Mouse (Mus musculus) NIH3T3 (cell line): ENCODE results near the gene Creb5.

Source experiments
- DNase-seq: peaks from one replicate; pipeline ENCODE4 v3.0.0-alpha.2; 2012; ENCODE audit warnings: low read depth

The Creb5 gene

DNA sequence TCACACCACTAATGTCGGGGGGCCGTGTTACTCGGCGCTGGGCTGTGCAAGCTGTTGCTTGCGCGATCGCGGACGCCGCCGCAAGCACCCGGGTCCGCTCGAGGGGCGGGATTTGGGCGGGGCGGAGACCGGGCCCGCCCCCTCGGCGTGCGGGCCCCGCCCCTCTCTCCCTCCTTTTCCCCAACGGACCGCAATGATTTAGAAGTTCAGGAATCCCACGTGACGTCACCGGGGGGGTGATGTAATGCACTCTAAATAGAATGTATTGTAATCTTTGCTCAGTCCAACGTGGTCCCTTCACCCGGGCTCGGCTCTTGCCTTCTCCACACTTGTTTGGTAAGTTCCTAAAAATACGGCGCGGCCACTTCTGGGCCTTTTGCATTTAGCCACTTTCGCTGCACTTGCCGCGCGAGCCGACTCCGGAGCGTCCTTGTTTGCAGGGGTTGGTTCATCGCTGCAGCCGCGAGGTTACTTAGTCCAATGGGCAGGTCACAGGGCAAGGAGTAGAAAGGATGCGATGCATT lies at the start of gene Creb5:
Creb5 (plus strand) TSS at position 233 of the 524 bp plus-strand sequence.
- DNase-seq, result no peak

DNA sequence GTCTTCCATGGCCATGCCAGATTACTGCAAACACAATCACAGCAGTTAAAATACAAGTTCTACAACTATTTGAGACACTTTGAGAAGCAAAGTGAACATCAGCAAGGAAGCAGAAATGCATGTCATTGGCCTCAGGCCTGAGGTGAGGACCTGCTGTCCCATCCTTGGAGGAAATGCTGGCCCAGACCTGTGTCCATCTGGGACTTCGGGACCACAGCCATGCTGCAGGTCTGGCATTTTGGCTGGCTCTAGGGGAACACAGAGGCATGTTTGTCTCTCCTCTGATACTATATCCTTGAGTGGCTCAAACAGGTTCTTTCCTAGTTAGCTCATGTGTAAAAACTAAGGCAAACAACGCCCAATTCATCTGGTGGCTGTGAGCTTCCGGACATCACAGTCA lies 27.2 kb upstream of the Creb5 start:
- no peak for DNase-seq

DNA sequence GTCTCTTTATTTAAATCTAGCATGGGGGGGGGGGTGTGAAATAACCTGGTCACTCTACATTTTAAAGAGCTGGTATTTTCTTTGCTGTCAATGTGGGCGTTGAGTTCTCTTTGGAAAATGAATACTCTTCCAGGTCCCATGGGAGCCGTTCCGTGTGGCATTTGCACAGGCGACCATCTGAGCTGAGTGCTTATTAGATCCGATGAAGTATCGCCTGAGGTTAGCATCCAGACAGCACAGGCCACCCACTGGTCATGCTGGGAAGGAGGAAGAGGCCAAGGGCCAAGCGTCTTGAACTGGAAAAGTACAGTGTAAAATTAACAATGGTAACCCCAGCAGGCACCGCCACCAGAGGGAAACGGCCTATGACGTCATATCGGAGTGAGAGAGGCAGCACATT lies 24.7 kb upstream of the Creb5 start:
- no peak for DNase-seq

DNA sequence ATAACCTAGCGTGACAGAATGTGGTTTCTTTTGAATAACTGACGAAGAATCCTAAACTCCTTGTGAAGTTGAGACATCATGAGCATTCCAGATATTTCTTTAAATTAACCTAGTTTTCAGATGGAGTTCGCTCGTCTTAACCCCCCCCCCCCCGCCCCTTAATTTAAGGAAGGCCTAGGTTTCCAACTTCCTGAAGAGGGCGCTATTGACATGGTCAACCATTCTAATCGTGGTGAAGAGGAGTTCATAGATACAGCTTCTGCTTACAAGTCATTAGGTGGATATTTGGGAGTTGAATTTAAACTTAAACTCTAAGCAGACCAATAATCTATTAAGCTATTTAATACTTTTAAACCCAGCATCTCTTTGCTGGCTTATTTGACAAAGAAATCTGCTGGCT lies 20.0 kb upstream of the Creb5 start:
- no peak for DNase-seq

DNA sequence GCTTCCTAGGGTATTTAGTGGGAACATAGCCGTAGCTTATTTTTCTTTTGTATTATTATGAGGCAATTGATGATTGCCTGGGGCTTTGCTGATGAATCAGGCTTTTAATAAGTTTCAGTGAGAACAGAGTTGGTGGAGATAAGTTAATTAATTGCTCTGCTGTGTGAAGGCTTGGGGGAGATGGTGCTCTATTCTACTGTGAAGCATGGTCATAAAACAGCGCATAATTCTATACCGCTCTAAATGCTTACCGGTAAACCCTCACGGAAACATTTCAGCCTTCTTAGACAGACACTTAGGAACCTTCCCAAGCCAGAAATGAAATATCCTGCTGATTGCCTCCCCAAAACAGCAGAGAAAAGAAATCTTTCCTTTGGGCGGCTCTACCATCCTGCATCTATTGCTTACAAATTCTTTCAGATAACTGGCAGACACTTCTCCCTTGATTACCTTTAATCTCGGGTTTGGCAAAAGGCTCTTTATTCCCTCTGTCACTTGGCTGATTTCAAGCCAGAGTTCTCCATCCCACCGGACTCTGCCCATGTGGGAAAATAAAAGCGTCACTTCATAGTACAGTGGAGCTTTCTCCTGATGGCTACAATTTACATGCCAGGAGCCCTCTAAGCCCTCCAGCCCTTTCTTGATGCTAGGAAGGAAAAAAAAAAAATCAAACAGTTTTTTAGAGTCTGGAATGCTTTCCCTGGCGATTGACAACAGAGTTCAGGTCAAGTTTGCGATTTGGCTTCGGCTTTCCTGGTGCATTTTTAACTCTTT lies 19.2 kb upstream of the Creb5 start:
- DNase-seq, result no peak

DNA sequence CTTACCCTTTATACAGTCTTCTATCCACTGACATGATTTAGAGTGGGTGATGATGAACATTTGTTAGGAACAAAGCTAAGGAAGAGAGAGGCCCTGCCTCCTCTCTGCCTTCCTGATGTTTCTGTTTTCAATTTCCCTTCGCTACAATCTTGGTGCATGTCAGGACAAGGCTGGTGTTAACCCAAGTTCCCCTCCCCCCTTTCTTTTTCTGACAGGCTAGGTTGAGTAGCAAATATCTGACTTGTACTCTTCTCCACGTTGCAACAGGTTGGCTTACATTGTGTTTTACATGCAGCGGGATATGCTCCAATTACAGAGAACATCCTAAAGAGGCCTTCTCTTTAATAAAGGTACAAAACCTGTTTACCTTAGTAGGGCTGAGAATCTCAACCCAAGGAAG lies 15.9 kb upstream of the Creb5 start:
- DNase-seq, result no peak

DNA sequence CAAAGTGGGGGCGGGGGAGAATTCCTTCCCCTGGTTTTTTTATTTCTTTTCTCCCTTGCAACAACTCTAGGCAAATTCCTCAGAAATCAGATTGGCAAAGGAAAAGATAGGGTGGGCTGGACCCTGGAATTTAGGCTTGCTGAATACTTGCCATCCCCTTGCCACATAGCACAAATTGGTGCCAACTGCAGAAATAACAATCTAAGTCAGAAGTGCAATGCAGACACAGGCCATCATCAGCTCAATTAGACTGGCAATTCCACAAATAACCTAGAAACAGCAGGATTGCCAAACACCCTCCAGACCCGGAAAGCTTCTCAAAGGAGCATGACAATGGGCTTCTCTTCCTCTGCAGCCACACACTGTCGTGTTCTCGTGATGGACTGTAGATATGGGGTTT lies 15.4 kb upstream of the Creb5 start:
- DNase-seq, result no peak

DNA sequence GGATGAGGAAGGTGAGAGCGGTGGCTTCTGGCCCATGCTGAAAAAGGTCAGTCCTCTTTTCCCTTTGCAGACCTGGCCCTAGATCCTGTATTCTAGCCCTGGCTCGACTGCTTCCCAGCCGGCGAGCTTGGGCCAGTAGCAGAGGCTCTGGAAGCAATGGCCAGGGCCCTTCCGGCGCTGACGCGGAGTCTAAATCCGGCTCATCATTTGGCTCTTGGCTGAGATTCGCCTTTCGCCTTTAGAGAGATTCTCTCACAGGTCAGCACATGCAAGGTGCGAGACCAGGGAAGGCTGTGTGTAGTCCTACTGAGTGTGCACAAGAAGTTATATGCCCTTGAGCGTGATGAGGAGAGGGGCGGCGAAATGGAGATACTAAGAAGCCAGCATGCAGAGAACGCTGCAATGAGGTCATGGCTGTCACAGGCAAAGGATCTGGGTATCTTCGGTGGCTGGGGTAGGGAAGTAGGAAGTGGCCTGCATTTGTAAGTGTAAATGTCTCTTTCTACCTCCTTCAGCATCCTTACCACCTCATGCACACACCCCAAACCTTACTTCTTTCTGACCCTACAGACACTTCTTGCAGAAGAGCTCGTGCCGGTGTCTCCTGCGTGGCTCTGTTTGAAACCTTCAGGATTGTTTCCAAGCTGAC lies 557 bp upstream of the Creb5 start:
- no peak for DNase-seq

DNA sequence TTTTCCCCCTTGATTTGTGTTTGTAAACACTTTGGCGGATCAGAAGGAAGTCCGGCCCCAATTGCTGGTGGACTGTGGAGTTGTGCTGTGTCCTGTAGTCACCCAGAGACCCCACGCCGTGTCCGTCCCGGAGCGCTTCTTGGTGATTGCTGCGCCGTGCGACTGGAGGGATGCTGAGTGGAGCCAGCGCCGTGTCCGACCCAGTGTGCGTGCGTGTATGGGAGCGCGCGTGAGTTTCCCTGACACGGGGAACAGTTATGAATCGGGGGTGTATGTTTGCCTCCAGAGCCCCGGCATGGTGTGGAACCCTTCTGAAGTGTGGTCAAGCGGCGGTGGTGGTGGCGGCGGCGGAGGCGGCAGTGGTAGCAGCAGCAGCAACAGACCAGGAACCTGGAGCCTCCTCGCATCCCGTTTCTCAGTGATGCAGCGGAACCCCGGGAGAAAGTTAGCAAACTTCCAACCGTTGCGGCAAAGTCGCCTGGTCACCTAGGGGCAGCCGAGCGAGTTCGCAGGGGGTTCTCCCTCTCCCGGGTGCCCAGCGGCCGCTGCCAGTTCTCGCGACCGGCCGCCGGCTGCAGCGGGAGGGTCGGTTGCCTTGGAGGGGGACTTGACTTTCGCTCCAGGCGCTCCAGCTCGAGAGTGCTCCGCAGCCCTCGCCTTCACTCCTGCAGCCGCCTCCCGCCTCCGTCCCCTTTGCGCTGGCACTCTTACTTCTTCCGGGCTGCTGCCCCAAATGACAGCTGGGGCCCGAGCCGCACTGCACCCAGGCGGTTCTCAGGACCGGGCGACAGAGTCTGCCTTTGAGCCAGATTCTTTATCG lies 702 bp downstream of the Creb5 start:
- DNase-seq, result no peak

DNA sequence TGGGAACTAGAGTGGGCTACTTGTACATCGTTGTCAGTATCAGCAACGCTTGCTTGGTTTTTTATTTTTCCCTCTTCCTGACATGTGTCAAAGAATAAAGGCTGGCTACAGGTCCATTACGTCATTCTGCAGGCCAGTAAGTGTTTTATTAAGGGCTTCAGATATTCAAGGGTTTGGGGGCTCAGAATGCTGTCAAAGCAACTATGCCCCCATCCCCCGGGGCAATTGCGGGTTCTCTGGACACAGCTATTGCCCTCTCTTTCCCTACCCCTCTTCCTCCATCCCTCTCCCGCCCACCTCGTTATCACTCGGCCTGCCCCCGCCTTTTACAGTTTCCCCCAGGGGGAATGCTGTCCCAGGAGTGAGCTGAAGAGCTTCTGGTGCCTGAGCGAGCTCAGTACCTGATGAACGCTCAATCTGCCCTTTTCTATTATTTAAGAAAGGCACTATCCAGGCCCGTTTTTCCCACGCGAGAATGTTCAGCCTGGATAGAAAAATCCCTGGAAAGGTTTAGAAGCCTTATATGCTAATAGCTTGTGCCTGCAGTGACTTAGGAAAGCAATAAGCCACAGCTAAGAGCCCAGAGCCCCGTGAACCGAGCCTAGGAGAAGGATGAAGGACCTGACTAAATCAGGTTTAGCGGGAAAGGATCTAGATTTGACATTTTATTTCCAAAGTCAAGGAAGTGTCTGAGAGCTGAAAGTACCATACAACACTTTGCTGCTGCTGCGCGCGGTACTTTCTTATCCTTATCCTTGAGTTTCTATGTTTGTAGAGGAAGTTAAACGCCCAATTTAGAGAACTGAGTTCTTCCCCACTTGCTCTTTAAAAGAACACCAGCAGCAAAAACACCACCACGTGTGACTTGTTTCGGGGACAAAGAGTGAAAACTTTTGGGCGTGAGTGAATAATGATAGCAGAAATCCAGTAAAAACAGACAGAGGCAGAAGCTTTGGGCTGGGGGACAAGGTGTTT lies 1.8 kb downstream of the Creb5 start:
- no peak for DNase-seq

DNA sequence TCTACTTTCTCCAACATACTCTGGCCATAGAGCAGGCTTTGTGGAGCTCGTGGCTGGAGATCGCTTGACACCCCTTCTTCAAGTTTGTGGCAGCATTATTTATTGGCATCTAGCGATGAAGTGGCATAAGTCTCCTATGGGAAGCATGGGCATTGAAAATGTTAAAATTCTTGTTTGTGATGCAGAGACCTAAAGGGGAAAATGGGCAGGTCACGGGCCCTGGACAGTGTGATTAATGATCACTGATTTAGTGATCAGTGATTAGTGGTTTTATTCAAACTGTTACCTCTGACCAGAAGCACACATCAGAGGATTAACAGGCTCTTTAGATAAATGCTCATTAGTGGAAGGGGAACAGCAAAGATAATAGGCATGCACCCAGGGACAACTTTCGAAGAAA lies 2.6 kb downstream of the Creb5 start:
- no peak for DNase-seq

DNA sequence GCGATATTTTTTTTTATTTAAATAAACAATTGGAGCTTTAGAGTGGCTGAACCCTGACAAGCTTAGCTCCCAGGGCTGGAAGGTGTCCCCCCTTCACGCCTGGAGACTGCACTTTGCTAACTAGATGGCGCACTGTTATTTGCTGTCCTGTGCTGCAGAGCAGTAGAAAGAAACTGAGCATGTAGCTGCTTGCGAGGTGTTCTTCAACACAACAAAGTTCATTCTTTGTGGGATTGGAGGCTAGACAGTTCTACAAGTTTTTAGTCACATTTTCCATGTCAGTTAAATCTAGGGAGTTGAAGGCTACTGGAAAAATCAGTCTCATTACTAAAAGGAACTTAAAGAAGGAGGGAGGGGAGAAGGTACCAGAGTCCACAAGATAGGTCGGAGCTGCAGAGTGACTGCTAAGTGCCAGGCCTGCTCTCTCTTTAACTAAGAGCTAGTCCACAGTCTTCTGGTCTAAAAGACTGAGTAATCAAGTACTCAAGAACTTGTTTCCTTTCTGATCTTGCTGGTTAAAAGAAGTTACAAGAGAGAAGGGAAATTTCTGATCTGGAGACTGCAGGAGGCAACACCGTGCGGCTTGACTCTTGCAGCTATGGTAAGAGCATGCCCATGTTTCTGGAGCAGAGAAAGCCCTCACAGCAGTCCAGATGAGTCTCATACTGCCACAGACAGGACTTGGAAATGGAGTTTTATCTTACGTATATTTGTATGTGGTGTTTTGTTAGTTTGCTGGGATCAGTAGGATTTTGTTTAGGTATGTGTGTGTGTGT lies 3.3 kb downstream of the Creb5 start:
- DNase-seq, result no peak

DNA sequence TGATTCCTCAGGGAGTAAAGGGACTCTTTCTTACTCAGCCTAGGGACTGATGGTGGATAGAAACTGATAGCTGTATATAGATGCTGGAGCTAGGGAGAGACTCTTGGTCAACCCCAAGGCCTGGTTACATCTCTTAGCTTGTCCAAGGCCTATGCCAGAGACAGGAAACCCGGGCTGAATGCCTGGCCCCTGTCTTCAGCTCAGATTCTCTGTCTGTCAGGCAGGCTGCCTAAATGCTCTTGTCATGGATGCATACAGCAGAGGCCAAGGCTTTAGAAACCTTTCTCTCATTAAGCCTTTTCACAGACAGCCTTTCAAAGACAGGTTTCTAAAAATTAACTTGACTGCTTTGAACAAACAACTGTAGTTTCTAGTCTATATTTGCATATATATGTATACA lies 5.9 kb downstream of the Creb5 start:
- DNase-seq, result no peak

DNA sequence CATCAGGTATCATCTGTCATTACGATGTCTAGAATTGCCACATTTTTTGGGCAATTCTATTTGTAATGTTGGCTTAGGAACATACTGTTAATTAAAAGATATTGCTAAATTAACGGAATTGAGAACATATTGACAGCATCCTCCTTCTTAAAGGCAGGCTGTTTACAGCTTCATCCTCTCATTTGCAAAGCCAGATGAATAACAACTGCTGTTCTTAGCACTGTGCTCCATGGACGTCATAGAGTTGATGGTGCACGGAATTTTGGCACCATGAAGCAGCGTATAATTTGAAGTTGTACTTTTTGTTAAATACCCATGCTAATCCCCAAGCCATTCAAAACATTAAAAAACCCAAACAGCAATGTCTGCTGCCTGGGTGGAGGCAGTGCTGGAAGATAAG lies 10.8 kb downstream of the Creb5 start:
- DNase-seq, result no peak

DNA sequence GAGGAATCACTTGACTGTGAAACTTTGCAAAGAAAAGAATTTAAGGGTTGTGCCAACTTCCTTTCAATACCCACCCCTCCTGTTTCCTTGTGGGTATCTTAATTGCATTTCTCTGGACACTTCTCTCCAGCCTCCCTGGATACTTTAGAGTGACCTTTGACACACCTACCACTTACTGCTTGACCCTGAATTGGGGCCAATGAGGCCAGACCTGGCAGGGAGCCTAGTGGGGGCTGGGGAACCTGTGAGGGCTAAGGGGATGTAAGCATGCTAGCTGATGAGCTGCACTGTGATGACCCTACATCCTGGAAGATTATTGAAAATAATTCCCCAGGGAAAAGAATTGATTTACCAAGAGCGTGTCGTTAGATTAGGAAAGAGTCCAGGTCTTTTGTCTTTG lies 17.1 kb downstream of the Creb5 start:
- DNase-seq, result no peak

DNA sequence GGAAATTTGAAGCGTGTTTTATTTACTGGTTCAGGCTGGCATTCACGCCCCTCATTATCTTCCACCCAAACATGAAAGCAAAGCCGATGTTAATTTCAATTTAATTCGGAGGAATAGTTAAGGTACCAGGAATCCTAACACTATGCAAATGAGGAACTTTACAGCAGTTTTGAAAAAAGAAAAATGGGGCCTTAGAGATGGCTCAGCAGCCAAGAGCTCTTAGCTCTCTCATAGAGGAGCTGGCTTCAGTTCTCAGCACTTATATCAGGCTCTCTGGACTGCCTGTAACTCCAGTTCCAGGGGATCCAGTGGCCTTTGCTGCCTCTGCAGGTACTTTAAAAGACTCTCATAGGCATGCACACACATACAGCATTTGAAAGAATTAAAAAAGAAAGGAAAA lies 19.1 kb downstream of the Creb5 start:
- DNase-seq, result no peak

DNA sequence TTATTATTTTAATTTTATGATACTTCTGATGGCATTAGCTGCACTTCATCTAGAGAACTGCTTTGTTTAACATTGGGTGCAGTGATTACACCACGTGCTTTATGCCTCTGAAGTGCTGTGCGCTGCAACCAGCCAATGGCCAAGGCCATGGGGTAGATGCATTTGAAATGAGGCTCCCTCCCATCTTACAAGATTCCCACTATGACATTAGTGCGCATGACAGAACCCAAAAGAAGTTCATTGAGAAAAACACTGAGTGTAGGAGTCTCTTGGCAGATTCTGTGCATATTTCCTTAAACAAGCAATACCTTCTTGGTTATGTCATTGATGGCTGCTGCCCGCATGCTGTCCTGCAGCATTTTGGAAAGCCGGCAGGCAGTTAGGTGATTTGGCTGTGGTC lies 19.6 kb downstream of the Creb5 start:
- DNase-seq, result peak; percentile 6

DNA sequence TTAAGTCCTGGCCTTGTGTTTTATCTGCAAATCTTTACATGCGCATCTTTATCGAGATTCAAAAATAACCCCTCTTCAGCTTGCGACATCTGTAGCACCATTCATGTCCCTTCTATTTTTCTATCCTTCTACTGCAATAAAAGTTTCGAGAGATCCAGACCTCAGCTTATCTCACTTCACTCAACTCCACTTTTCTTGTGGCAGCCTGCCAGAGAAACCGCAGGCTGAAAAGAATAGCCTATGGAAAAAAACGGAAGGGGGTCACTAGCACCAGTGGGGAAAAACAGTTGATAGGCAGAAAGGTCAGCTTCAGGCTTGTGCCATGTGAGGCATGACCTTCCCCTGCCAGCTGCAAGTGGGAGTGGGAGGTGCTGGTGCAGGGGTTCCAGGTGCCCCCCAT lies 21.6 kb downstream of the Creb5 start:
- no peak for DNase-seq

DNA sequence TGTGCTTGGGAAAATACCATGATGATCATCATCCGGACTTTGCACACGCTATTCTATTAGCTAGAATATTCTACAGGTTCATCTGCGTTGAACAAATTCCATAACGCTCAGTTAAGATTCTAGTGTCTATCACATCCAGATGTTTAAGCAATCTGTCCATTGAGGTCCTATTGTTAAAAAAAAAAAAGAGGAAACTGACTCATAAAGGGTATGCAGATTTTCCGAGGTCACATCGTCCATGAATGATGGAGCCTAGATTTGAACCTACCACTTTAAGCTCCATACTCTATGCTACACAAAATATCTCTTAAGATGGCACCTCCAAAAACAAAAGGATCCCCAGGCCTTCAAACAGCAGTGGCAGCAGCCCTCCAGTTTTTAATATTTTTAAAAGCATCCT lies 26.5 kb downstream of the Creb5 start:
- DNase-seq, result no peak

DNA sequence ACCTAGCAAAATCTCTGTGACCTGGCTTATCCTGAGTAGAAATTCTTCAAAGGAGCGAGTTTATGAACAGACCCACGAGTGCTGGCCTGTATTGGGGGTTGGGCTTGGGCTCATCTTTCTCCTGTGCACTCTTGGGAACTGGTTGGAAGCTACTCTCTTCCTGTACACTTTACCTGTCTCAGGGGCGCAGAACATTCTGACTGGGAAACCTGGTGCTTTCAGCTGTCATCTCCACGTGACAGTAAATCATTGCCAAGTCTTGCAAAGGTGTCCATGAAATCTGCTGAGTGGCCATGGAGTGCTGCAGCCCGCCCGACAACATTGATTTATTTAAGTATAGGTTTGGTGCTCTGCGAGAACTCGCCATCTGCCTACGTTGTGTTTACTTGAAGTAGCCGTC lies 27.1 kb downstream of the Creb5 start:
- DNase-seq, result no peak
